Mouse (Mus musculus) liver, embryonic 12.5 days (tissue): ENCODE results near the gene Dynlt3. TPM values are rescaled to one million over a fixed set of nuclear protein-coding genes. Genes with fewer than 3 reads are reported as not detected.
"Not testable (repeated sequence)": the region's sequence is repeated elsewhere in the genome, so short reads cannot be mapped to it uniquely, and the experiment has no call there.

Experiments
- ATAC-seq: fragments of 200-750 bp; cut with Nextera tagmentation; 2 replicates; pipeline ENCODE4 v1.8.0; 2017; ENCODE audit warnings: moderate number of reproducible peaks, mild to moderate bottlenecking, moderate library complexity
- H3K27ac ChIP-seq: fragments of 300-500 bp; sonication (generic); 2 replicates; pipeline ENCODE4 v1.5.1; 2016; ENCODE audit warnings: mild to moderate bottlenecking
- H3K27me3 ChIP-seq: fragments of 300-500 bp; sonication (generic); replicated peaks from 2 replicates; pipeline ENCODE4 v1.6.1; 2016; ENCODE audit warnings: mild to moderate bottlenecking, moderate library complexity
- H3K36me3 ChIP-seq: fragments of 300-500 bp; sonication (generic); 2 replicates; pipeline ENCODE4 v1.6.1; 2016; ENCODE audit warnings: mild to moderate bottlenecking, moderate library complexity
- H3K4me1 ChIP-seq: fragments of 300-500 bp; sonication (generic); 2 replicates; pipeline ENCODE4 v1.6.1; 2016
- H3K4me2 ChIP-seq: fragments of 300-500 bp; sonication (generic); 2 replicates; pipeline ENCODE4 v1.6.1; 2016; ENCODE audit warnings: mild to moderate bottlenecking, moderate library complexity
- H3K4me3 ChIP-seq: fragments of 300-500 bp; sonication (generic); 2 replicates; pipeline ENCODE4 v1.5.1; 2016; ENCODE audit warnings: mild to moderate bottlenecking, moderate library complexity
- H3K9ac ChIP-seq: fragments of 300-500 bp; sonication (generic); 2 replicates; pipeline ENCODE4 v1.6.1; 2016; ENCODE audit warnings: mild to moderate bottlenecking, moderate library complexity
- H3K9me3 ChIP-seq: fragments of 300-500 bp; sonication (generic); replicated peaks from 2 replicates; pipeline ENCODE4 v1.6.1; 2016; ENCODE audit warnings: mild to moderate bottlenecking, moderate library complexity
- WGBS: fragments of 180-500 bp; shearing (Covaris S2); methylation state at CpG from one replicate; pipeline ENCODE4 v1.1.7; 2016; ENCODE audit not compliant: insufficient replicate concordance; 5-methylcytosine and 5-hydroxymethylcytosine counted together
- polyA plus RNA-seq: library from polyadenylated mRNA; unstranded; fragments of >200 nt; fragmentation: Nextera tagmentation; extraction: Ambion mirVana; gene quantifications from 2 replicates; pipeline ENCODE4 v1.2.1, GENCODE M21; 2016

The Dynlt3 gene
- 26.9 and 28.0 TPM in 2 replicates for polyA plus RNA-seq

DNA sequence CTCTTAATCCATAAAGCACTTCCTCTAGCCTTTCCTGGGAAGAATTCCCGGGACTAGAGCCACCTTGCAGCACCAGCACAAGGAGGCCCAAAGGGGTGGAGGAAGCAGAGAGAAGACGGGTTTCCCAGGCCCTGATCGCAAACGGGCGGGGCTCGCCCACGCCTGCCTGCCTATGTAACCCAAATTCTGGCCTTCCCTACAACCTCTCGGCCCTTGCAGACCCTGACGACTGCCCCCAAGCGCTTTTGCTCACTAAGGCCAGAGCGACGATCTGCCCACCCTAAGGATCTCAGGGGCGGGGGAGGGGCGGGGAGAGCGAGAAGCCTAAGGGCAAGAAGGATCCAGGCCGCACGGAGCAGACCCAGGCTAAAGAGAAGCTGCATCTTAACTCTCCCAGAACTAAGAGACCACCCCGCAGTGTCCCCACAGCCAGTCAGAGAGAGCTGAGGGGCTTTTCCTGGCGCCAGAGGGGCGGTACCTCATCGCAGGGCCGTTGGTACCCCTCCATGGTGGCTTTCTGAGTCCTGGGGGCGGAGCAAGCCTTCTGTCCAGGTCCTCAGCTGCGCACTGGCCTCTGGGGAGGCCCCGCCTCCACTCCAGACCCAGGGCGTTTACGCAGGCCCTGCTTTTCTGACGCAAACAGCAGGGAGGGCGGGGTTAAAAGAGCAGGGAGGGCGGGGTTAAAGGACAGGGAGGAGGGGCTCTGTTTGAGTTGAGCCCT lies at the start of gene Dynlt3:
Gene Dynlt3, minus strand, starts transcription at position 613 of the 721 bp plus-strand sequence.
- no peaks in the 10 kb centered on the region for H3K36me3 ChIP-seq
- ATAC-seq: peak; percentile 99
- no peaks in the 10 kb centered on the region for H3K27me3 ChIP-seq
- no peaks in the 10 kb centered on the region for H3K9me3 ChIP-seq
- peak within 1 kb of the TSS; percentile 63 for H3K4me3 ChIP-seq
- 0 out of 2 replicates have a peak, but pooled peaks cover 5% of the 10 kb centered on the region for H3K4me1 ChIP-seq
- peak within 1 kb of the TSS; percentile 67; the same call in 1 of the 2 replicates for H3K27ac ChIP-seq
- peak within 1 kb of the TSS; percentile 69 for H3K9ac ChIP-seq
- WGBS: 3% methylated on average over 29 of the region's 30 CpGs
- peak within 1 kb of the TSS; percentile 65 for H3K4me2 ChIP-seq

DNA sequence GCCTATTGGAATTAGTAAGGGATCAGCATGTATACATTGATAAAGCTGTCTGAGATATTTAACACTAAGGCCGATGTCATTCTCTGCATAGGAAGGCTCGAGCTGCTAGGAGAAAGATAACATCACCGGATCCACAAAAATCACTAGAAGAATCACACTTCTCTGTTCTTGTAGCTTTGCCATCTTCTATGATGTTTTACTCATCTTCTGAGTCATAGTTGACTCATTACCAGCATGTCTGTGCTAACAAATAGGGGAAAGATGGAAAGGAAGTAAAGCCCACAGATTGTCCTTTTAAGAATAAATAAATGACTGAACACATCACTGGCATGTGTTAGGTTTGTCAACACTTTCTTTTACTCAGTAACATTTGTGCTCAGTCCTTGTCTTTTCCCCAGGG lies 37.0 kb upstream of the Dynlt3 start:
- Histone ChIP-seq H3K27ac (no peak overlapping the region), H3K27me3 (no peaks in the 10 kb centered on the region), H3K9me3 (no peaks in the 10 kb centered on the region), H3K4me1 (no peaks in the 10 kb centered on the region), H3K36me3 (no peaks in the 10 kb centered on the region), H3K4me3 (no peak overlapping the region), H3K4me2 (no peak overlapping the region), H3K9ac (no peak overlapping the region)
- no peak for ATAC-seq
- WGBS: 65% methylated on average over 3 of the region's 3 CpGs

DNA sequence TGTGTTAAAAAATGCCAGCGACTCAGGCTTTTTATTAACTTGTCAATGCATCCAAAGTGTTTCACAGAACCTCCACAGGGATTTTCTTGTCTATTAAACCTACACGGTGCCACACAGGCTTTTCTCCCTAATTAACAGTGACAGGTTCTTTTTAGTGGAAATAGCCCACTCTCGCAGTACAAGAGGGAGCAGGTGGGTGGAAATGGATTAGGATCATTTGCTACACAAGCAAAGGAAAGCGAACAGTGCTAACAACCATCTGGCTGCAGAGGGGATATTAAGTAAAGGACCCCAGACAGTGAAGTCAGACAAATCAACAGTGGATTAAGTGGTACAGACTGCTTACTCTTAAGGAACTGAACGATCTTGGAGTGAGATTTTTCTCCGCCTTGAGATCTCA lies 33.2 kb upstream of the Dynlt3 start:
- no peak overlapping the region for H3K9ac ChIP-seq
- 71% methylated on average over 6 of the region's 6 CpGs for WGBS
- H3K36me3 ChIP-seq: no peaks in the 10 kb centered on the region
- H3K4me1 ChIP-seq: no peaks in the 10 kb centered on the region
- no peak for ATAC-seq
- H3K4me3 ChIP-seq: no peak overlapping the region
- H3K9me3 ChIP-seq: no peaks in the 10 kb centered on the region
- no peak overlapping the region for H3K27ac ChIP-seq
- no peak overlapping the region for H3K4me2 ChIP-seq
- no peaks in the 10 kb centered on the region for H3K27me3 ChIP-seq

DNA sequence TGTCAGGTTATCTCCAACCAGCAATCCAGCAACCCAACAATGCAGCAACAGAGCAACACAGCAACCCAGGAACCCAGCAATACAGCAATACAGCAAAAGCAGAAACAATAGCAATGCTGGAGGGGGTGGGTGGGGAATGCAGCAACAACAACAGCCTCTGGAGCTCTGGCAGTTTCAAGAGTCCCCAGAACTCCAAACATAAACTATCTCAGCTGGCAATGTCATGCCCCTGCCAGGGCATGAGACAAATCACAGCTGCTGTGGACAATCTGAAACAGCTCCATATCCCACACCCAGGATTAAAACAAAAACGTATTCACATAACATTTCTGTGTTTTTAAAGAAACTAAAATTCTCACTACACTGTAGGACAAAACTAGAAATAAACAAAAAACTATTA lies 9.2 kb upstream of the Dynlt3 start:
- 39% methylated on average over 1 of the region's 1 CpGs for WGBS
- no peak overlapping the region for H3K9ac ChIP-seq
- ATAC-seq: no peak
- no peaks in the 10 kb centered on the region for H3K36me3 ChIP-seq
- no peak overlapping the region for H3K27ac ChIP-seq
- no peaks in the 10 kb centered on the region for H3K27me3 ChIP-seq
- no peak overlapping the region for H3K4me2 ChIP-seq
- no peak overlapping the region for H3K4me3 ChIP-seq
- H3K4me1 ChIP-seq: no peaks in the 10 kb centered on the region
- no peaks in the 10 kb centered on the region for H3K9me3 ChIP-seq

DNA sequence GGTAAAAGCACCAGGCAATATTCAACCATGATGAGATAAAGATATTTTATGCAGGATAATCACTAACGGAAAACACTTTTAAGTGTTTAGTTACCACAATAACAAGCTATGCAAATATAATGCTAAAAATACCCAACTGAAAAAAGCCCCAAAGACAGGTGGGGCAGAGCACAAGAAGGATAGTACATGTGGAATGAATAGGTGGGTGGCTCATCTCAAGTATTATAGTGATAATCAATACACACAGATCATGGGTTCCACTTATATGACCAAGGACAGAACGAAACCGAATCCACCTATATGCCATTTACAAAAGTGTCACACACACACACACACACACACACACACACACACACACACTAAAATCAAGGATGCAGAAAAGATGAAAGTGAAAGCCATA lies 8.6 kb upstream of the Dynlt3 start:
- Histone ChIP-seq H3K9ac (no peak overlapping the region), H3K9me3 (no peaks in the 10 kb centered on the region), H3K36me3 (no peaks in the 10 kb centered on the region), H3K4me2 (no peak overlapping the region), H3K4me1 (no peaks in the 10 kb centered on the region), H3K4me3 (no peak overlapping the region), H3K27ac (no peak overlapping the region), H3K27me3 (no peaks in the 10 kb centered on the region)
- ATAC-seq: no peak
- 65% methylated on average over 3 of the region's 3 CpGs for WGBS

DNA sequence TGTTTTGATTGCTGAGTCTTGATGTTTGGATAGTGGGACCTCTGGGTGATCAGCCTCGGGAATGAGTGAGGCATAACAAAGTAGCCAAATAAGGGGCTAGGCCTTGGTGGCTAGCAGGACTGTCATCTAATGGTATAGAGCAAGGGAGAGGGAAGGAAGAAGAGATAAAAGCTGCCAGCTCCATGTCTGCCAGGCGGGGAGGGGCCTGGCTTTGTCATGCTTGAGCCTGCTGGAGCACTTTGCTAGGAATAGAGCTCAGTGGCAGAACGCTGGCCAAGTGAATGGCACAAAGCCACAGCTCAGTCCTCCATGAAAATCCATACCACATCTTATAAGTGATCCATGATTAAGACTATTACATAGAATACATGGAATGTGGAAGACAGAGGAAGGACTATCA lies 10.0 kb downstream of the Dynlt3 start:
- no peak for ATAC-seq
- H3K4me3 ChIP-seq: no peak overlapping the region
- WGBS: 57% methylated on average over 3 of the region's 3 CpGs
- no peaks in the 10 kb centered on the region for H3K9me3 ChIP-seq
- 0 out of 2 replicates have a peak, but pooled peaks cover 6% of the 10 kb centered on the region for H3K36me3 ChIP-seq
- H3K4me1 ChIP-seq: no peaks in the 10 kb centered on the region
- no peaks in the 10 kb centered on the region for H3K27me3 ChIP-seq
- H3K27ac ChIP-seq: no peak overlapping the region
- H3K9ac ChIP-seq: no peak overlapping the region
- no peak overlapping the region for H3K4me2 ChIP-seq

DNA sequence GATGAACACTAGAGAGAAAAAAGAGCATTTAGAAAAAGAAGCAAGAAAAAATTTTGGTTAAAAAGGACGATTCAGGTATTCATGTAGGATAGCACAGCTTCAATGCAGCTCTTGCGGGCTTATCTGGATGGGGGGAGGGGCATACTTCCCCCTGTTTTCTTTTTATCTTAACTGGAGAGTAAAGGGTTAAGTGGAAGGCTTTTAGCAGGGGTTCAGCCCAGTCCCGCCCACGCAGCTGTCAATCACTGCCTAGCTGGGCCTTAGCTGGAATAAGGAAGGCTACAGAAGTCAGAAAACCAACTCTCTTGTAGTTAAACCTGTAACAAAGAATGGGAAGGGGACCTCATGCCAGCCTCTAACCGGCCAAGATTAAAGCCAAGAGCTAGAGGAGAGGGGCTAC lies 22.2 kb downstream of the Dynlt3 start:
- not testable (repeated sequence) for H3K4me3 ChIP-seq, H3K4me1 ChIP-seq, H3K4me2 ChIP-seq, H3K9me3 ChIP-seq, H3K27ac ChIP-seq, H3K27me3 ChIP-seq, H3K9ac ChIP-seq, ATAC-seq, H3K36me3 ChIP-seq
- WGBS: 48% methylated on average over 5 of the region's 5 CpGs

DNA sequence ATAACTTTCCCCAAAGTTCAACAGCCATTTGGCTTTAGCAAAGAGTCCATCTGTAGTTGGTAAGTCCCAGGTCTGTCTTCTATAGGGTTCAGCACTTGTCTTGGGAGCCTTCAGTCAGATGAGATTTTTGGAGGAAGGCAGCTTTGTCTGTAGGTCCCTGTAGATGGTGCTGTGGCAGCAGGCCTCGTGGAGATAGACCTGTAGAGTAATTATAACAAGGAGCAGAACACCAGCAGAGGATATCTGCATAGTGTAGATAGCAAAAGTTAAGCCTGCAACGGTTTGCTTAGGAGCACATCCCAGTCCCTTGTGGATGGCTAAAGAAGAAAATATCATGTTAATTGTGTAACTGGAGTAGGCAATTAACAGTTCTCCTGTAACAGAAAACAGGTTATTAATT lies 22.7 kb downstream of the Dynlt3 start:
- WGBS: 23% methylated on average over 2 of the region's 2 CpGs
- H3K4me2 ChIP-seq, H3K36me3 ChIP-seq, H3K27me3 ChIP-seq, H3K27ac ChIP-seq, H3K9me3 ChIP-seq, H3K4me1 ChIP-seq, H3K4me3 ChIP-seq, H3K9ac ChIP-seq: not testable (repeated sequence)
- peak; percentile 60 for ATAC-seq

Other genes with a start within 250 kb of the Dynlt3 start
- gene Cybb, start 175.2 kb downstream of the Dynlt3 start, polyA plus RNA-seq: 2.9 and 3.7 TPM in 2 replicates
- not detected in 2 replicates for gene H2al1o, start 90.6 kb downstream of the Dynlt3 start, polyA plus RNA-seq
- gene Hypm, start 183.9 kb upstream of the Dynlt3 start, polyA plus RNA-seq: not detected in 2 replicates
- not detected in 2 replicates for gene H2al3, start 186.7 kb upstream of the Dynlt3 start, polyA plus RNA-seq
- gene Sytl5, start 222.6 kb upstream of the Dynlt3 start, polyA plus RNA-seq: 1.2 and 1.5 TPM in 2 replicates